Mouse (Mus musculus) small intestine, adult 2 months (tissue): Measurements from ENCODE around the gene Dst. TPM values are rescaled to one million over a fixed set of nuclear protein-coding genes. Genes with fewer than 3 reads are reported as not detected.
A peak's percentile ranks its signal among the peaks of the same experiment; 100 is the strongest.

Source experiments
- H3K27ac ChIP-seq: fragments of 200-500 bp; 2 replicates; pipeline ENCODE4 v1.5.1; 2012; ENCODE audit warnings: low read depth, low read length, control low read depth, inconsistent platforms; ENCODE audit not compliant: insufficient read depth
- H3K27me3 ChIP-seq: fragments of 200-500 bp; 2 replicates; pipeline ENCODE4 v1.6.1; 2012; ENCODE audit warnings: mild to moderate bottlenecking, moderate library complexity, low read length, inconsistent platforms; ENCODE audit not compliant: control insufficient read depth, insufficient read depth
- H3K36me3 ChIP-seq: fragments of 200-500 bp; 2 replicates; pipeline ENCODE4 v1.6.1; 2012; ENCODE audit warnings: mild to moderate bottlenecking, low read length, control low read depth, inconsistent platforms; ENCODE audit not compliant: control insufficient read depth, insufficient read depth
- H3K4me1 ChIP-seq: fragments of 200-500 bp; 2 replicates; pipeline ENCODE4 v1.6.1; 2012; ENCODE audit warnings: low read length, inconsistent platforms, mixed read lengths; ENCODE audit not compliant: control insufficient read depth, insufficient read depth, insufficient read length
- H3K4me3 ChIP-seq: fragments of 200-500 bp; 2 replicates; pipeline ENCODE4 v1.5.1; 2012; ENCODE audit warnings: low read depth, mild to moderate bottlenecking, control low read depth, inconsistent platforms, low read length, moderate library complexity
- CTCF ChIP-seq: fragments of 200-500 bp; IDR thresholded peaks from 2 replicates; pipeline ENCODE4 v1.5.1; 2012; ENCODE audit warnings: low read depth, mild to moderate bottlenecking, control low read depth, inconsistent platforms, low read length, moderate library complexity, mixed read lengths; ENCODE audit not compliant: insufficient replicate concordance, insufficient read length; ENCODE audit errors: extremely low read depth
- POLR2A ChIP-seq: fragments of 200-500 bp; IDR thresholded peaks from 2 replicates; pipeline ENCODE4 v1.6.1; 2012; ENCODE audit warnings: low read depth, mild to moderate bottlenecking, control low read depth, inconsistent platforms, low read length, moderate library complexity
- WGBS: fragments of 180-500 bp; shearing (Covaris S2); methylation state at CpG from one replicate; pipeline ENCODE4 v1.1.7; 2018; 5-methylcytosine and 5-hydroxymethylcytosine counted together
- polyA plus RNA-seq: library from polyadenylated mRNA; depleted of rRNA; stranded (reverse); fragments of >200 nt; gene quantifications from 2 replicates; pipeline ENCODE4 v1.2.3, GENCODE M21; 2012

The Dst gene
- polyA plus RNA-seq, 1 experiment = 31.9 TPM

- 88% methylated on average over 8 of the region's 8 CpGs for WGBS
- H3K36me3 ChIP-seq = peaks cover 31% of the 10 kb centered on the region
- H3K27ac ChIP-seq = no peak overlapping the region
- TF ChIP-seq POLR2A = no peak
- no peak for TF ChIP-seq CTCF
- H3K4me3 ChIP-seq = no peak overlapping the region
- H3K27me3 ChIP-seq = no peaks in the 10 kb centered on the region
- no peaks in the 10 kb centered on the region; the same call in 1 of the 2 replicates for H3K4me1 ChIP-seq
These were observed 380.2 kb downstream of the Dst start for GRCm38 (mm10) chr1:34288181-34288580.

GRCm38 (mm10) chr1:34288721-34289471 lies 380.9 kb downstream of the Dst start:
- H3K27ac ChIP-seq = peak overlapping the region; percentile 16; the same call in 1 of the 2 replicates
- no peak for TF ChIP-seq POLR2A
- no peak for TF ChIP-seq CTCF
- H3K27me3 ChIP-seq = no peaks in the 10 kb centered on the region
- H3K36me3 ChIP-seq = peaks cover 37% of the 10 kb centered on the region
- no peaks in the 10 kb centered on the region; the same call in 1 of the 2 replicates for H3K4me1 ChIP-seq
- WGBS = 77% methylated on average over 13 of the region's 13 CpGs
- H3K4me3 ChIP-seq = no peak overlapping the region

GRCm38 (mm10) chr1:34289472-34289748 lies 381.4 kb downstream of the Dst start:
- Histone ChIP-seq H3K27ac (peak overlapping the region; percentile 16; the same call in 1 of the 2 replicates), H3K36me3 (peaks cover 34% of the 10 kb centered on the region), H3K27me3 (no peaks in the 10 kb centered on the region), H3K4me1 (no peaks in the 10 kb centered on the region; the same call in 1 of the 2 replicates), H3K4me3 (no peak overlapping the region)
- 86% methylated on average over 14 of the region's 14 CpGs for WGBS
- TF ChIP-seq CTCF (no peak), POLR2A (no peak)

- no peak overlapping the region for H3K4me3 ChIP-seq
- TF ChIP-seq POLR2A = no peak
- no peak for TF ChIP-seq CTCF
- H3K27me3 ChIP-seq = no peaks in the 10 kb centered on the region
- H3K27ac ChIP-seq = 0 out of 2 replicates have a peak overlapping the region, but pooled peaks have one; percentile 14
- H3K4me1 ChIP-seq = no peaks in the 10 kb centered on the region; the same call in 1 of the 2 replicates
- H3K36me3 ChIP-seq = peaks cover 37% of the 10 kb centered on the region
- 54% methylated on average over 12 of the region's 12 CpGs for WGBS
These were observed 382.3 kb downstream of the Dst start for GRCm38 (mm10) chr1:34290321-34290720.

- Histone ChIP-seq H3K4me3 (no peak overlapping the region), H3K27me3 (no peaks in the 10 kb centered on the region), H3K36me3 (peaks cover 37% of the 10 kb centered on the region), H3K4me1 (no peaks in the 10 kb centered on the region; the same call in 1 of the 2 replicates), H3K27ac (no peak overlapping the region)
- WGBS = 94% methylated on average over 14 of the region's 14 CpGs
- no peak for TF ChIP-seq POLR2A
- no peak for TF ChIP-seq CTCF
These were observed 385.2 kb downstream of the Dst start for GRCm38 (mm10) chr1:34293198-34293597.

- 76% methylated on average over 9 of the region's 9 CpGs for WGBS
- Histone ChIP-seq H3K4me3 (no peak overlapping the region), H3K4me1 (no peaks in the 10 kb centered on the region), H3K36me3 (peaks cover 34% of the 10 kb centered on the region), H3K27ac (no peak overlapping the region), H3K27me3 (no peaks in the 10 kb centered on the region)
- TF ChIP-seq POLR2A = no peak
- no peak for TF ChIP-seq CTCF
These were observed 389.6 kb downstream of the Dst start for GRCm38 (mm10) chr1:34297636-34298035.

- Histone ChIP-seq H3K27ac (no peak overlapping the region), H3K4me3 (no peak overlapping the region), H3K27me3 (no peaks in the 10 kb centered on the region), H3K36me3 (peaks cover 34% of the 10 kb centered on the region), H3K4me1 (no peaks in the 10 kb centered on the region)
- TF ChIP-seq POLR2A (no peak), CTCF (no peak)
- WGBS = 79% methylated on average over 18 of the region's 18 CpGs
These were observed 390.7 kb downstream of the Dst start for GRCm38 (mm10) chr1:34298631-34299184.

GRCm38 (mm10) chr1:34299507-34299906 lies 391.5 kb downstream of the Dst start:
- Histone ChIP-seq H3K4me3 (no peak overlapping the region), H3K27ac (no peak overlapping the region), H3K4me1 (no peaks in the 10 kb centered on the region), H3K36me3 (peaks cover 29% of the 10 kb centered on the region), H3K27me3 (no peaks in the 10 kb centered on the region)
- TF ChIP-seq POLR2A (no peak), CTCF (no peak)
- WGBS = 88% methylated on average over 13 of the region's 13 CpGs
